In the genomic region with DNA sequence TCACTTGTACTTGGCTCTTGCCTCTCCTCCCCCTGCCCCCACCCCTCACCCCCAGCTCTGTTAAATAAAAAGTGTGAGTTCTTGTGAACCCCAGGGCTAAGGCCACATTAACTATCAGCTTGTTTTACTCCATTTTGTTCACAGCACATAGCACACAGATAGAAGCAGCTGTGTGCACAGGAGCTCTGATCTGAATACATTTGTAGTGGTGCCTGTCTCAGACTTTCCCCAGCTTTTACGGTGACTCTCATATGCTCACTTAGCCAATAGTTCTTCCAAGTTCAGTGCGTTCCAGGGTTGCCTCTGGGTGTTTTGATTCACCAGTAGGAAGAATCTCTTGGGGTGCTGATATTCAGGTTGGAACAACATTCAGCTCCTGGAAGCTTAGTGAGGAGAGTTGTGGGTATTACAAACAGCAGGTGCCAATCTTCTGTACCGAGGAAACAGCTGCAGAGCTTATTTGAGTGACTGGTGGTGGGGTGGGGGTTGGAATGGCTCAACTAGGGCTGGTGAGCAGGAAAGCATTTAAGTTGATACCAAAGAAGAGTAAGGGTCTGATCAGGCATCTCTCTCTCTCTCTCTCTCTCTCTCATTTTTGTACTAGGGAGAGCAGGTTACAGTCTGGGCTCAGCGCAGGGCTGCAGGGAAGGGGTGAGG, we compare ENCODE assay signal across 17 mouse cellular contexts. TPM values are rescaled to one million over a fixed set of nuclear protein-coding genes. Genes with fewer than 3 reads are reported as not detected.
DNase-seq lines count a peak whose midpoint lies in the region; ATAC-seq and TF ChIP-seq lines count a peak whose summit lies in the region.
"Had no signal": no experiment of that assay in that cellular context is flagged by ENCODE, and none has a peak within 500 bp of the region (broad histone marks: within the 10 kb centered on the region; RNA-seq: fewer than 3 reads in every experiment).

No protein-coding gene starts in this region.

- peaks cover 27% of the 10 kb centered on the region for H3K4me1 ChIP-seq in forebrain, embryonic 13.5 days
- H3K4me1 ChIP-seq in hindbrain, embryonic 16.5 days (ENCODE audit: control insufficient read depth, insufficient read depth, low read depth, low read length) = peaks cover 15% of the 10 kb centered on the region
- peaks cover 8% of the 10 kb centered on the region for H3K4me1 ChIP-seq in midbrain, postnatal 0 days (ENCODE audit: insufficient read depth, low read length)
- no peaks in the 10 kb centered on the region for H3K4me1 ChIP-seq in lung, adult 2 months (ENCODE audit: control insufficient read depth, insufficient read depth, low read length)
- H3K4me1 ChIP-seq in liver, postnatal 0 days (ENCODE audit: insufficient read depth) = no peaks in the 10 kb centered on the region

- WGBS in forebrain, embryonic 13.5 days = 31% methylated on average over 4 of the region's 4 CpGs
- WGBS in hindbrain, embryonic 16.5 days = 39% methylated on average over 4 of the region's 4 CpGs
- 37% methylated on average over 4 of the region's 4 CpGs for WGBS in midbrain, postnatal 0 days
- WGBS in lung, adult 2 months = 65% methylated on average over 4 of the region's 4 CpGs
- WGBS in liver, postnatal 0 days (ENCODE audit: insufficient replicate concordance) = 73% methylated on average over 4 of the region's 4 CpGs

- peak overlapping the region; percentile 37 for H3K4me2 ChIP-seq in forebrain, embryonic 13.5 days
- H3K4me2 ChIP-seq in hindbrain, embryonic 16.5 days (ENCODE audit: low read length) = no peak overlapping the region
- H3K4me2 ChIP-seq in midbrain, postnatal 0 days (ENCODE audit: low read depth, low read length, poor library complexity, severe bottlenecking) = no peak overlapping the region
- no peak overlapping the region for H3K4me2 ChIP-seq in liver, postnatal 0 days (ENCODE audit: low read depth, low read length)

- peak; percentile 36; the same call in 1 of the 2 replicates for ATAC-seq in forebrain, embryonic 13.5 days
- ATAC-seq in hindbrain, embryonic 16.5 days = peak; percentile 30; the same call in 1 of the 2 replicates
- no peak for ATAC-seq in midbrain, postnatal 0 days (ENCODE audit: low FRiP score)
- no peak for ATAC-seq in liver, postnatal 0 days
- ATAC-seq: lung, postnatal 0 days had no signal

- 0 out of 2 replicates have a peak, but pooled peaks cover 7% of the 10 kb centered on the region for H3K27me3 ChIP-seq in forebrain, embryonic 13.5 days
- H3K27me3 ChIP-seq in hindbrain, embryonic 16.5 days (replicated peaks; ENCODE audit: control insufficient read depth, insufficient read depth, low read length) = no peaks in the 10 kb centered on the region
- H3K27me3 ChIP-seq in midbrain, postnatal 0 days (ENCODE audit: insufficient read depth, low read length) = no peaks in the 10 kb centered on the region
- H3K27me3 ChIP-seq in liver, postnatal 0 days (ENCODE audit: insufficient read depth, low read length) = no peaks in the 10 kb centered on the region

- peak overlapping the region; percentile 36 for H3K9ac ChIP-seq in forebrain, embryonic 13.5 days
- no peak overlapping the region; the same call in 1 of the 2 replicates for H3K9ac ChIP-seq in hindbrain, embryonic 16.5 days (ENCODE audit: low read depth, low read length)
- H3K9ac ChIP-seq in midbrain, postnatal 0 days (replicated peaks; ENCODE audit: low read length, poor library complexity, severe bottlenecking) = no peak overlapping the region
- H3K9ac ChIP-seq in liver, postnatal 0 days (replicated peaks) = no peak overlapping the region

- H3K4me3 ChIP-seq in layer of hippocampus, adult 2 months = no peak overlapping the region
- H3K4me3 ChIP-seq in forebrain, embryonic 13.5 days = no peak overlapping the region
- no peak overlapping the region for H3K4me3 ChIP-seq in hindbrain, embryonic 16.5 days (ENCODE audit: low read length)
- H3K4me3 ChIP-seq in midbrain, postnatal 0 days (ENCODE audit: low read depth, low read length) = no peak overlapping the region
- H3K4me3 ChIP-seq in lung, adult 2 months (replicated peaks; ENCODE audit: extremely low read depth, low read depth, low read length) = no peak overlapping the region
- no peak overlapping the region for H3K4me3 ChIP-seq in liver, postnatal 0 days (ENCODE audit: low read depth, low read length)

- intact Hi-C loops in left cerebral cortex, postnatal 4 days (cut with DNase I) = no loop called here

- no peaks in the 10 kb centered on the region for H3K36me3 ChIP-seq in forebrain, embryonic 13.5 days (ENCODE audit: poor library complexity, severe bottlenecking)
- H3K36me3 ChIP-seq in hindbrain, embryonic 16.5 days (ENCODE audit: control insufficient read depth, insufficient read depth, low read length) = no peaks in the 10 kb centered on the region
- no peaks in the 10 kb centered on the region for H3K36me3 ChIP-seq in midbrain, postnatal 0 days (ENCODE audit: insufficient read depth, low read length)
- H3K36me3 ChIP-seq in liver, postnatal 0 days (replicated peaks; ENCODE audit: insufficient read depth, low read length) = no peaks in the 10 kb centered on the region

- H3K27ac ChIP-seq in layer of hippocampus, adult 2 months = peak overlapping the region; percentile 77
- peak overlapping the region; percentile 75 for H3K27ac ChIP-seq in forebrain, embryonic 13.5 days
- H3K27ac ChIP-seq in hindbrain, embryonic 16.5 days (ENCODE audit: low read depth, low read length) = peak overlapping the region; percentile 64
- peak overlapping the region; percentile 19; the same call in 1 of the 2 replicates for H3K27ac ChIP-seq in midbrain, postnatal 0 days (ENCODE audit: low read depth, low read length)
- H3K27ac ChIP-seq in liver, postnatal 0 days (ENCODE audit: low read depth) = no peak overlapping the region
- H3K27ac ChIP-seq: kidney, postnatal 0 days had no signal

- no peak for TF ChIP-seq CTCF in layer of hippocampus, adult 2 months (conservative IDR thresholded peaks at IDR 0.05)
- no peak for TF ChIP-seq CTCF in midbrain, postnatal 0 days (IDR thresholded peaks at IDR 0.05)
- no peak for TF ChIP-seq CTCF in lung, adult 2 months (IDR thresholded peaks at IDR 0.05; ENCODE audit: insufficient read depth, low read length)
- no peak for TF ChIP-seq CTCF in liver, postnatal 0 days (IDR thresholded peaks at IDR 0.05; ENCODE audit: low read depth)

- TF ChIP-seq EP300 in liver, postnatal 0 days (IDR thresholded peaks at IDR 0.05; ENCODE audit: low read depth) = no peak

- TF ChIP-seq POLR2A in lung, adult 2 months (IDR thresholded peaks at IDR 0.05; ENCODE audit: borderline replicate concordance, extremely low read depth, low read depth, low read length) = no peak

- H3K9me3 ChIP-seq in forebrain, embryonic 13.5 days (replicated peaks) = no peaks in the 10 kb centered on the region
- H3K9me3 ChIP-seq in hindbrain, embryonic 16.5 days (ENCODE audit: control insufficient read depth, low read length) = no peaks in the 10 kb centered on the region
- H3K9me3 ChIP-seq in midbrain, postnatal 0 days (ENCODE audit: low read length) = no peaks in the 10 kb centered on the region
- H3K9me3 ChIP-seq in liver, postnatal 0 days (ENCODE audit: low read length) = no peaks in the 10 kb centered on the region

- DNase-seq in layer of hippocampus, adult 2 months (ENCODE audit: low spot score in 2 of 2) = no peak
- no peak for DNase-seq in layer of hippocampus, adult 8-10 months (ENCODE audit: low spot score in 2 of 2)
- DNase-seq in midbrain, postnatal 0 days (ENCODE audit: low spot score) = peak; percentile 3
- no peak for DNase-seq in lung, adult 2 months
- DNase-seq in left cerebral cortex, postnatal 4 days = no peak
- DNase-seq in liver, postnatal 0 days = no peak
- DNase-seq: adrenal gland, postnatal 14 days; B cell, adult 2 months; liver; thymus, postnatal 36 days had no signal

RNA-seq across cellular contexts. Expression of gene 4933402D24Rik, which starts 51.7 kb away (rescaled TPM):
- not detected for total RNA-seq in layer of hippocampus, adult 2 months (2021)
- total RNA-seq in layer of hippocampus, adult 8-10 months (2022) = under 1 TPM in 3 of 4 experiments, not detected in 1; 0.20 to 0.30 (median 0.23) TPM
- 0.23 and 0.27 TPM in 2 replicates for polyA plus RNA-seq in forebrain, embryonic 13.5 days (2015; fragmentation: Nextera tagmentation; extraction: Ambion mirVana)
- polyA plus RNA-seq in hindbrain, embryonic 16.5 days (2015; fragmentation: Nextera tagmentation; extraction: Ambion mirVana) = 0.11 and 0.43 TPM in 2 replicates
- total RNA-seq in midbrain, postnatal 0 days (2014; rRNA removed) = not detected in 2 replicates
- 0.31 and 0.42 TPM in 2 replicates for polyA plus RNA-seq in midbrain, postnatal 0 days (2015; fragmentation: Nextera tagmentation; extraction: Ambion mirVana)
- not detected in 2 replicates for polyA plus RNA-seq in lung, adult 2 months (2012; rRNA removed)
- total RNA-seq in left cerebral cortex, postnatal 4 days (2021) = under 1 TPM; 0.22 to 0.40 TPM
- polyA plus RNA-seq in liver, postnatal 0 days (2015; fragmentation: Nextera tagmentation; extraction: Ambion mirVana) = not detected in 2 replicates
- total RNA-seq: adrenal gland, postnatal 14 days; common myeloid progenitor, adult 5-6 weeks; heart, postnatal 4 days had no signal
- polyA plus RNA-seq: gonadal fat pad, adult 2 months; kidney, postnatal 0 days; lung, postnatal 0 days had no signal

Comparison
In these comparisons a context has a peak if more than half of its experiments do, and no peak if none do; other contexts are left out.
1. ATAC-seq: peak in forebrain, embryonic 13.5 days (single experiment) and hindbrain, embryonic 16.5 days (single experiment); none in midbrain, postnatal 0 days (single experiment) and liver, postnatal 0 days (single experiment).